Mouse (Mus musculus) thymus, adult 2 months (tissue): ENCODE measurements around the gene Adgra1.

Experiments used
- CTCF ChIP-seq: fragments of 200-500 bp; IDR thresholded peaks from 2 replicates; pipeline ENCODE4 v1.5.1; 2012; ENCODE audit warnings: mild to moderate bottlenecking, control low read depth, low read length, moderate library complexity, borderline replicate concordance; ENCODE audit not compliant: control insufficient read depth, poor library complexity, insufficient read depth; ENCODE audit errors: extremely low read depth
- POLR2A ChIP-seq: fragments of 200-500 bp; IDR thresholded peaks from 2 replicates; pipeline ENCODE4 v1.6.1; 2012; ENCODE audit warnings: mild to moderate bottlenecking, low read length, control low read depth, moderate library complexity; ENCODE audit not compliant: control insufficient read depth, poor library complexity, insufficient read depth; ENCODE audit errors: extremely low read depth

DNA sequence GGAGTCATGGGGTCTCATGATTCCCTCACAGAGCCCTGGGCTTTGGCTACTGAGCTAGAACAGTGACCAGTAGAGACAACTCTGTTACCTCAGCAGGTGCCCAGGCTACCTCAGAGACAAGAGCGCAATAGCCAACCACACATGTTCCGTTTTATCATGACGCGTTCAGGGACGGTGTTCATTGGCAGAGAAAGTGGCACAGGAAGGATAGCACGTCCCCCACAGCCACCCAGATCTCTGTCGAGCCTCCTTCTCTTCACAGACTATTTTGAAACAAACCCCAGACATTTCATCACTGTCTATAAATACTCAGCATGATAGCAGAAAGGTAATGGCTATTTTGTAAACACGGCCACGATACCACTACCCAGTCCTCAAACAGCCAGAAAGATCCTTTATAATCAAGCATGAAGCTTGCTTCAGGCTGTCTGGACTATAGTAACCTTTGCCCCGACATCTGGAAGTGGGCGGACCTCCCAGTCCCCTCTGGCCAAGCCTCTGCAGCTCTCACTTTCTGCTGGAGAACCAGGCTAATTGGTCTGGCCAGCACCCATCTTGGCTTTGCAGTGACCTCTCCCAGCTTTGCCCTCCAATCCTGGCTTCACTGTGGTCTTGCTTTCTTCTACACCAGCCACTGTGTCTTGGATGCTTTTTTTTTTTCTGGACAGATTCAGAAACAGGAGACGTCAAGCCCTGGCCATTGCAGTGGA lies 11.5 kb upstream of the Adgra1 start:
- no peak for TF ChIP-seq CTCF
- TF ChIP-seq POLR2A: no peak
